Mouse (Mus musculus) hindbrain, embryonic 16.5 days (tissue): ENCODE measurements at regions not wholly inside any gene's neighbourhood (a gene's known extent, or its start where the extent isn't known, plus 50 kb on each side); places are given as distances from the start of the nearest gene placed in this dataset.
"Not testable (repeated sequence)": the region's sequence is repeated elsewhere in the genome, so short reads cannot be mapped to it uniquely, and the experiment has no call there.

ENCODE experiments used
- ATAC-seq: fragments of 200-750 bp; cut with Nextera tagmentation; 2 replicates; pipeline ENCODE4 v1.8.0; 2017; ENCODE audit warnings: moderate TSS enrichment, moderate library complexity
- H3K27ac ChIP-seq: fragments of 300-500 bp; sonication (generic); 2 replicates; pipeline ENCODE4 v1.5.1; 2014; ENCODE audit warnings: low read depth, mild to moderate bottlenecking, control low read depth, low read length, moderate library complexity
- H3K27me3 ChIP-seq: fragments of 300-500 bp; sonication (generic); replicated peaks from 2 replicates; pipeline ENCODE4 v1.6.1; 2014; ENCODE audit warnings: low read length; ENCODE audit not compliant: control insufficient read depth, insufficient read depth
- H3K36me3 ChIP-seq: fragments of 300-500 bp; sonication (generic); 2 replicates; pipeline ENCODE4 v1.6.1; 2014; ENCODE audit warnings: mild to moderate bottlenecking, low read length, moderate library complexity, mixed read lengths; ENCODE audit not compliant: control insufficient read depth, insufficient read depth
- H3K4me1 ChIP-seq: fragments of 300-500 bp; sonication (generic); 2 replicates; pipeline ENCODE4 v1.6.1; 2014; ENCODE audit warnings: low read depth, low read length; ENCODE audit not compliant: control insufficient read depth, insufficient read depth
- H3K4me2 ChIP-seq: fragments of 300-500 bp; sonication (generic); 2 replicates; pipeline ENCODE4 v1.6.1; 2014; ENCODE audit warnings: mild to moderate bottlenecking, low read length, control low read depth, moderate library complexity
- H3K4me3 ChIP-seq: fragments of 300-500 bp; sonication (generic); 2 replicates; pipeline ENCODE4 v1.5.1; 2014; ENCODE audit warnings: mild to moderate bottlenecking, low read length, control low read depth, moderate library complexity
- H3K9ac ChIP-seq: fragments of 300-500 bp; sonication (generic); 2 replicates; pipeline ENCODE4 v1.6.1; 2014; ENCODE audit warnings: low read depth, mild to moderate bottlenecking, control low read depth, low read length, moderate library complexity
- H3K9me3 ChIP-seq: fragments of 300-500 bp; sonication (generic); 2 replicates; pipeline ENCODE4 v1.6.1; 2014; ENCODE audit warnings: mild to moderate bottlenecking, low read length, moderate library complexity; ENCODE audit not compliant: control insufficient read depth
- WGBS: fragments of 180-500 bp; shearing (Covaris S2); extraction: QIAGEN DNeasy Blood & Tissue Kit; methylation state at CpG from one replicate; pipeline ENCODE4 v1.1.7; 2014; 5-methylcytosine and 5-hydroxymethylcytosine counted together

- Histone ChIP-seq H3K36me3 (no peaks in the 10 kb centered on the region), H3K4me1 (no peaks in the 10 kb centered on the region), H3K27me3 (no peaks in the 10 kb centered on the region), H3K27ac (no peak overlapping the region), H3K4me3 (no peak overlapping the region), H3K9me3 (no peaks in the 10 kb centered on the region), H3K9ac (no peak overlapping the region), H3K4me2 (no peak overlapping the region)
- no peak for ATAC-seq
Observed at GRCm38 (mm10) chr10:104019540-104019939, 123.2 kb upstream of the Gm21293 start.

- no peaks in the 10 kb centered on the region for H3K4me1 ChIP-seq
- no peaks in the 10 kb centered on the region for H3K9me3 ChIP-seq
- no peak overlapping the region for H3K4me3 ChIP-seq
- no peak overlapping the region for H3K9ac ChIP-seq
- H3K4me2 ChIP-seq = no peak overlapping the region
- H3K27ac ChIP-seq = no peak overlapping the region
- no peak for ATAC-seq
- H3K27me3 ChIP-seq = no peaks in the 10 kb centered on the region
- H3K36me3 ChIP-seq = no peaks in the 10 kb centered on the region
Observed at GRCm38 (mm10) chr10:104021593-104021992, 121.2 kb upstream of the Gm21293 start.

GRCm38 (mm10) chr10:104028162-104028561, 114.6 kb upstream of the Gm21293 start:
- 75% methylated on average over 1 of the region's 1 CpGs for WGBS
- H3K4me3 ChIP-seq = no peak overlapping the region
- no peaks in the 10 kb centered on the region for H3K36me3 ChIP-seq
- no peaks in the 10 kb centered on the region for H3K27me3 ChIP-seq
- no peak overlapping the region for H3K4me2 ChIP-seq
- no peak overlapping the region for H3K27ac ChIP-seq
- no peaks in the 10 kb centered on the region for H3K9me3 ChIP-seq
- no peak overlapping the region for H3K9ac ChIP-seq
- ATAC-seq = no peak
- H3K4me1 ChIP-seq = no peaks in the 10 kb centered on the region

- H3K9ac ChIP-seq = no peak overlapping the region
- no peak for ATAC-seq
- no peak overlapping the region for H3K27ac ChIP-seq
- no peak overlapping the region for H3K4me3 ChIP-seq
- no peaks in the 10 kb centered on the region for H3K27me3 ChIP-seq
- H3K4me2 ChIP-seq = no peak overlapping the region
- no peaks in the 10 kb centered on the region for H3K9me3 ChIP-seq
- no peaks in the 10 kb centered on the region for H3K36me3 ChIP-seq
- WGBS = 66% methylated on average over 3 of the region's 3 CpGs
- no peaks in the 10 kb centered on the region for H3K4me1 ChIP-seq
Observed at GRCm38 (mm10) chr10:104032771-104033170, 110.0 kb upstream of the Gm21293 start.

- not testable (repeated sequence) for H3K9ac ChIP-seq, H3K4me2 ChIP-seq, H3K27ac ChIP-seq, H3K27me3 ChIP-seq, ATAC-seq, H3K9me3 ChIP-seq, H3K36me3 ChIP-seq, H3K4me1 ChIP-seq, H3K4me3 ChIP-seq
- WGBS = 80% methylated on average over 2 of the region's 2 CpGs
Observed at GRCm38 (mm10) chr10:104041729-104042386, 100.9 kb upstream of the Gm21293 start.

- H3K4me2 ChIP-seq = no peak overlapping the region
- no peaks in the 10 kb centered on the region for H3K4me1 ChIP-seq
- 90% methylated on average over 1 of the region's 1 CpGs for WGBS
- no peak for ATAC-seq
- H3K9ac ChIP-seq = no peak overlapping the region
- no peaks in the 10 kb centered on the region for H3K27me3 ChIP-seq
- H3K36me3 ChIP-seq = no peaks in the 10 kb centered on the region
- H3K27ac ChIP-seq = no peak overlapping the region
- H3K4me3 ChIP-seq = no peak overlapping the region
- no peaks in the 10 kb centered on the region for H3K9me3 ChIP-seq
Observed at GRCm38 (mm10) chr10:104042387-104042775, 100.4 kb upstream of the Gm21293 start.

- WGBS = 86% methylated on average over 1 of the region's 1 CpGs
- no peak overlapping the region for H3K4me3 ChIP-seq
Observed at GRCm38 (mm10) chr10:104043569-104043968, 99.2 kb upstream of the Gm21293 start.

More at GRCm38 (mm10) chr10:104043569-104043968, 99.2 kb upstream of the Gm21293 start:
- Histone ChIP-seq H3K27me3 (no peaks in the 10 kb centered on the region), H3K9me3 (peaks cover 6% of the 10 kb centered on the region; the same call in 1 of the 2 replicates), H3K27ac (no peak overlapping the region), H3K4me1 (no peaks in the 10 kb centered on the region), H3K4me2 (no peak overlapping the region), H3K9ac (no peak overlapping the region), H3K36me3 (no peaks in the 10 kb centered on the region)
- ATAC-seq = no peak
